Mouse (Mus musculus) Muller cell, postnatal 12 days (primary cell): Measurements from ENCODE around the gene Ms4a15.

Source experiments
- DNase-seq: peaks from one replicate; pipeline ENCODE4 v3.0.0-alpha.2; 2015; ENCODE audit errors: inconsistent ontology term

Gene Ms4a15

DNA sequence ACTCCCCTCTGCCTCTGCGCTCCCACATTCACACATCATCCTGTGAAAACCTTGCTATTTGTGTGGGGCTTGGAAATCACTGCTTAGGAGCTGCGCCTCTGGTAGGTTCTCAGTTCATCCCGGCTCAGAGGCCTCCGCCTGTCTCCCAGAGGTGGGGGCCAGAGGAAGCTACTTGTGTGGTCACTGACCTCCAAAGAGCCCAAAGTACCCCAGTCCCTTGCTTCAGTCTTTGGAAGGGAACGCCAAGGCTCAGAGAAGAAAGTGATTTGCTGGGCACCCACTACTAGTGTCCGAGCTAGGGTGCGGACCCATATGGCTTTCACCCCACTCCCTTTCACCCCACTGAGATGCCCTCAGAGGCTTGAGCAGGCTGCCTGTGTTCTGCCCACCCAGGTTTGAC, at the start of gene Ms4a15:
Gene Ms4a15 (minus strand): TSS at position 101 of the 400 bp plus-strand sequence.
- no peak for DNase-seq

DNA sequence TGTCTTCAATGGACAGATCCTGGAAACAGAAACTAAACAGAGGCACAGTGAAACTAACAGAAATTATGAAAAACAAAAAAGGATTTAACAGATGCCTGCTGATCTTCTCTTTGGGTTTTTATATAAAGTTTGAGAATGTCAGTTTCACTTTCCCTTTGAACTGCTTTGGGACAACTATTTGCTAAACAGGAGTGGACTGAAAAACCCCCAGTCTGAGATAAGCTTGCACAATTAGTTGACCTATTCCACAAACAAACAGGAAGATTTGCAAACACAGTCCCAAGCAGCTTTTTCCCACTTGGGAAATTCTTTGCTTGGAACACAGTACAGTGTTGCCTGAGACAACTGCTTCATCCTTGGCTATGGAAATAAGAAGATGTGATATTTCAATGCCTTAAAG, 44.5 kb upstream of the Ms4a15 start:
- DNase-seq: no peak

DNA sequence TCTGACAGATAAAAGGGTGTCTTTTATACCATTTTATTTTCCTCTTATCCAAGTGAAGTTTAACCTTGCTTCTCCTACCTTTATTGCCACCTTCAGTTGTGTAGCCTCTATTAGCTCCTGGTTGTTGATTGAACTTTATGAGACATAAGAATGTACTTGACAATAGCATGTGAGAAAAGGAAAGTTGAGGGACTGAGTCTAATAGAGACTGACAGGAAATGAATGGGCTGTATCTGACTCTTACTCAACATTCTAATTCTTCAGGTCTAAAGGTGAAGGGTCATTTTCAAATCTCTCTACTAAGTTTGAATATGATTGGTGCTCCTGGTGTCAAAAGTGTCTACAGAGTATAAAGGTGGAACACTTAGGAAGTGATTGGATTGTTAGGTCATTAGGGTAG, 29.3 kb upstream of the Ms4a15 start:
- no peak for DNase-seq

DNA sequence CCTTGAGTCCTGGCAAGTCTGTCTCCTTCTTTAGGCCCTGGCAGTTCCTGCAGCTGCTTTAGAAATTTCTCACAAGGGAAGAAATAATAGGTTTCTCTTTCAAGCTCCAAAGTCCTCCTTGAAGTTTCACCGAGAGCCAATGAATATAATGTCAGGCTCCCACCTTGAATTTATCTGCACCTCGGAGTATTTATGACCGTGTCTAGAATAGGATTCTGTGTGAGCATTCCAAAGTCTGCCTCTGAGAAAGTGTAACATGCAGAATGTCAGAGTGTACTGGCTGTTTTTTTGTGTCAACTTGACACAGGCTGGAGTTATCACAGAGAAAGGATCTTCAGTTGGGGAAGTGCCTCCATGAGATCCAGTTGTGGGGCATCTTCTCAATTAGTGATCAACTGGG, 24.8 kb upstream of the Ms4a15 start, which contains the start of gene Ms4a18:
Gene Ms4a18 (minus strand): TSS at position 141 of the 400 bp plus-strand sequence.
- DNase-seq: no peak

DNA sequence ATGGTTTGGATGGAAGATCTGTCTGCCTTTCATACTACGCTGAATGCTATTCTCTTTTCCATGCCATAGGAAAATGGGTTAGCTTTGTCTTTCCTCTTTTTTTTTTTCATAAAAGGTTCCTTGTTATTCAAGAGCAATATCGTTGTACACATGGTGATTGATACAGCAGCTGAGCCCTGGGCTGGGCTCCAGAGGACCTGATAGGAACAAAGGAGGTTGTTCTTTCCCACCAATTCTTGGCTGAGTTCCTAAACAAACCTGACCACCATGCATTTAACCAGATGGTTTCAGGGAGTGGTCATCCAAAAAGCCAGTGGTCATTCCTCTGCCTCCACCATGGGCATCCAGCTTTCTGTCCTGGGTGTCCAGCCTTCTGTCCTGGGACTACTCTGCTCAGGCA, 24.2 kb upstream of the Ms4a15 start:
- DNase-seq: peak; percentile 14

DNA sequence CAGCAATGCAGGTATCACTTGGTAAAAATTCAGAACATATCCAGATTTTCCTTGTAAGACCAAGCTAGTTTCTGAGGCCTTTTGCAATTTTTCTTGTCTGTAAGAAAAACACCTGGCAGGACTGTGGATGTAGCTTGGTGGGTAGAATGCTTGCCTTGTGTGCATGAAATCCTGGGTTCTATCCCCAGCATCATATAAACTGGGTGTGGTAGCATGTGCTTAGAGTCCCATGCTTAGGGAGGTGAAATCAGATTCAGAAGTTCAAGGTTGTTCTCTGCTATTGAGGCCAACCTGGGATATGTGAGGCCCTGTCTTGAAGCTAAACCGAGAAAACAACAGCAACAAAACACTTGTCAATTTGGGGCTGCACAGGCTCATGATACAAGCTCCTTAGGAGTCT, 22.9 kb upstream of the Ms4a15 start:
- no peak for DNase-seq

DNA sequence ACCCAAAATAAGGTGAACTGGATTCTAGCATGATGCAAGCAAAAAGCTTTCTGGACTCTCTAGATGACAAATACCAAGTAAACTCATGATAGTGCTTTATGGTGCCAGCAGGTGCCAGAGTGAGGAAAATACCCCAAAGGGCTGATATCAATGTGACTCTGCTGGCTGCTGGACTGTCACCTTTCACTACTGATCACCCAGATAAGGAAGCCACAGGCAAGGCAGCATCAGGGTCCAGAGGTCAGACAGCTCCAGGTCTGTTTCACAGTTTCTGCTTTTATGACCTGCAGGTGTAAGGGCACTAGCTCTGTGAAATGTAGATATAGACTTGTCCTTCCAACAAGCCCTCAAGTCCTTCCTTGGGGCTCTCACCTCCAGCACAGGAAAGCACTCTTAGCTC, 22.4 kb upstream of the Ms4a15 start:
- no peak for DNase-seq

DNA sequence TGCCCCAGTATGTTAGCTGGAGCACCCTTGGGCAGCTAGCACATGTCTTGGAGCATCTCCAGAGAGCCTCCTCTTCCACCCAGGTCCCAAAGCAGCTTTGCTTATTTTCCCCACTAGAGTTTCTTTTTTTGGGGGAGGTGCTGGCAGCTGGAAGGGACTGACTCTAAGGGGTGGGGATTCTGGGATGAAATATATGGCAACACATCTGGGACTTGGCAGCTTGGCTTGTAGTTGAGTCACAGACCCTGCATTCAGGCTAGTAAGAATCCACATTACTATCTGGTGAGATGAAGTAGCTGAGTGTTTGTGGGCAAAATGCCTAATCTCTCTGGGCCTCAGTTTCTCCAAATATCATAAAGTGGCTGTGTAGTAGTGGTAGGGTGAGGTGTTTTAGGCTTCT, 1.1 kb downstream of the Ms4a15 start:
- DNase-seq: no peak

DNA sequence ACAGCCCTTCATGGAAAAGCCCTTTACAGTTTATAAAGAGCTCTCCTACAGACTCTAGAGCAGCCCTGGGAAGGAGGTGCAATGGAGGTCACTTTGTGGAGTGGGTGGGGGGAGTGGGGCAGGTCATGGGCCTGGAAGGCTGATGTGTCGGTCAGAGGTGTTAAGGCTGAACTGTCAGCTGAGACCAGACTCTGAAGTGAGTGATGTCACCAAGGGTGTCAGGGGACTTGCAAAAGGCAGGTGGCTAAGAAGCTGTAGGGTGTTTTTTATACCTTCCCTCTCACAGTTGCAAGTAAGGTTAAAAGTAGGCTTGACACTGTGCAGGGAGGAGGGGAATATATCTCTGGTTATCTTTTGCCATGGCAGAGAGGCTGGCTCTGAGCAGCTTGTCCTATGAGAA, 2.3 kb downstream of the Ms4a15 start:
- no peak for DNase-seq

DNA sequence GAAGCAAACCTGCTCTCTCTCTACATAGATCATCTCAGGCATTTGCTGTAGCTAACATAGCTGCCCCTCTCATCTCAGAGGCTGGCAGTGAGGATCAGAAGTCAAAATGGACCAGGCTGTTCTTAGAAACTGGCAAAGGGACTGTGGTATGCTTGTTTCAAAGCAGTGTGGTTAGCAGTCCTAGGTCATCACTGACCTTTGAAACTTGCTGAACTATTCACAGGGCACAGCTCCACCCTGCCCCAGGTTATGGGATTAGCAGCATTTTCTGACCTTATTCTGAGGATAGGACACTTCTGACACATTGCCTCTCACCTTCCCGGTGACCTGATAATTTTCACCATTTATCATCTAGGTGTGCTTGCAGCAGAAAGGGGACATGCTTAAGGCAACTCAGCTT, 4.5 kb downstream of the Ms4a15 start:
- no peak for DNase-seq

DNA sequence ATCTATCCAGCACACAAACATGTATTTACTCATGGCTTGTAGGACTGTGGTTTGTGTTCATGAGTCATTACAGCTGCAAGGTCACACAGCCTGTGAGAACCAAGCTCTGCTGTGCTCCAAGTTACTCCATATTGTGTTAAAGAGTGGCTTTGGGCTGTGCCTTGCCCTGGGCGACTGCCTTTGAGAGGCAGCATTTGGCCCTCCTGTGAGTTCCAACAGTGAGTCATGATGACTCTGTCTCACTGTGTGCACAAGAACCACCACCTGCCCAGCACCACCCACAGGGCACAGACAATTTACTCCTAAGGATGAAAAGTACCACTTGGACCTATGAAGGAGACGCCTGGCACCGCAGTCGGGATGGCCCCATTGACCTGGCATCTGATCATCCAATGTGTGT, 7.2 kb downstream of the Ms4a15 start:
- peak; percentile 37 for DNase-seq

DNA sequence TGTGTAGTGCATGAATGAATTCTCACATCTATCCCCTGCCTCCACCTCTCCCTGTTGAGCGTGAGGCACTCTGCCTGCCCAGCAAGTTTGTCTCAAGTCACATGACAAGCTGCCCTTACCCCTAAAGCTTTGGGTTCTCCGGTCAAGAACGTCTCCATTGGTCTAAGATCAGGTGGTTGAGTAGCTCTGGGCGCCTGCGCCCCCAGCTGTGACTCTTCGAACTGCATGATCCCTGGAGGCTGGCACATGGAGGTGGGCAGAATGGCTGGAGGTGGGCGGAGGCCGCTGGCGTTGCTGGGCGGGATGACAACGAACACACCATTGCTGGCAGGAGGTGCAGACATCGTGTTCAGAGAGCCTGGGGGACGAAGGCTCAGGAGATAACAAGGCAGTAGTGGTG, 8.5 kb downstream of the Ms4a15 start:
- DNase-seq: no peak

DNA sequence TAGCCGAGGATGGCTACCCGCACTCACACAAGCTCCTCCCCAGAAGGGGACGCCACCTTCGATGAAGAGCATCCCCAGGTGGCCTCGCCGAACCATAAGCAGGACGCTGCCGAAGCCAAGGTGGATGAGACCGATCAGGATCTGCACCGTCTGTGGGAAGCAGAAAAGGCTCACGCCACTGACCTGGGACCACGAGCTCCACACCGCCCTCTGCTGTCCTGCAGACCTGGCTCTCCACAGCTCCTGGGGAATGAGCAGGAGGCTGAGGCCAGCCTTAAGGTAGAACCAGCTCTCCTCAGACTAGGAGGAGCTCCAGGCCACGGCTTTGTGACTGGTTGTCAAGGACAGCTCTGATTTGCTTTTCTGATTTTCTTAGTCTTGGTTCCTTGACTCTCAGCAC, 9.9 kb downstream of the Ms4a15 start:
- no peak for DNase-seq

DNA sequence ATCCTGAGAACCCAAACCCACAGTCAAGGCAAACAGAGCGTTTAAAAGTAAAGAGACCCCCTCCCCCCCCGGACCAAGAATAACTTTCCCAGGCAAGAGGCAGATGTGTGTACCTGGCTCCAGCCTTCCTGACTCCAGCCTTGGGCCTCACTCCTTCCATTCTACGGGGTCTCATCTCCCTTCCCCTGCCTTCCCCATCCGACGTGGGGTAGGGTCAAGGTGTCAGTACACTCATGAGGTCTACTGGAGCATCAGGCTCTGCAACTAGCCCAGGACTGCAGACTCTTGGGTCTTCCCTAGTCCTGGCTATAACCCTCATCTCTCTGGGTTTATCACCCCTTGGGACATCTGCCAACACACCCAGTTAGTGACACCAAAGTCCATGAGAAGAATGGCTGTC, 12.8 kb downstream of the Ms4a15 start:
- no peak for DNase-seq

DNA sequence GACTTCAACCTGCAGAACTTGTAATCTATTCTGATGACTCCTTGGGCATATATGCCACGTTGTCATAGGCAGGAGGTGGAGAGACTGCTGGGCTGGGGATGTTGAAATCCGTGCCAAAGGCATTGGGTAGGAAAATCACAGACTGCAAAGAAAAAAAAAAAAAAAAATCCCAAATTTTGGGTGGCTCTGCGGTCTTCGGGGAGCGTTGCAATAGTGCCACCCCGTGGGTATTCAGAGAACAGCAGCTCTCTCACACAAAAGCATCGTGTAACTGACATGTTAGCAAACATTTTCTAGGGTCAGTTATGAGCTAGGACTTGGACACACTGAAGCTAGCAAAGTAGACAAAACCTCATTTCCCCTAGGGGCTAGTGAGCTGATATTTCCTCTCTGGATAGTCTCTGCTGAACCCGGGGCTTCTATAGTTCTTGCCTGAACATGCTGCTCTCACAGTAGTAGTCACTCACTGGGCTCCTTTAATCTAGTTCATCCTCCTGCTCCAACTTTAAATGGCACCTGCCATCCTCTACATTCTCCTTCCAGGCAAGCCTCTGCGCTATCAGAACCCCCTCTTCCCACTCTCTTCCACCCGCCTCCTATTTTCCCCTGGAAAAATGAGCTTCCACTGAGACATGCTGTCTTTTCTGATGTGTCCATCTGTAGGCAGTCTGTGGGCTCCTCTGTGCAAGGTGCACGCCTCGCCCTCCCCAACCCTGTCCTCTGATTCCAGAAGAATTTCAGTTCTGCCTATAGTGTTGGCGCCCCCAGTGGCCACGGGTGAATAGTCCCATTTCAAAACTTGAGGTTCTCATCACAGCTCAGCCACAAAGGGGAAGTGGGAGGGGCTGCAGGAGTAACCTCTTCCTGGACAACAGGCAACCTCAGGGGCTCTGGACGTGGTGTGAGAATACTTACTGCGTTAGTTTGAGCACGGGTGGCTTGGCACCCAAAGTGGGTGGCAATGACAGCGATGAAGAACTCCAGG, 13.6 kb downstream of the Ms4a15 start:
- peak; percentile 77 for DNase-seq

DNA sequence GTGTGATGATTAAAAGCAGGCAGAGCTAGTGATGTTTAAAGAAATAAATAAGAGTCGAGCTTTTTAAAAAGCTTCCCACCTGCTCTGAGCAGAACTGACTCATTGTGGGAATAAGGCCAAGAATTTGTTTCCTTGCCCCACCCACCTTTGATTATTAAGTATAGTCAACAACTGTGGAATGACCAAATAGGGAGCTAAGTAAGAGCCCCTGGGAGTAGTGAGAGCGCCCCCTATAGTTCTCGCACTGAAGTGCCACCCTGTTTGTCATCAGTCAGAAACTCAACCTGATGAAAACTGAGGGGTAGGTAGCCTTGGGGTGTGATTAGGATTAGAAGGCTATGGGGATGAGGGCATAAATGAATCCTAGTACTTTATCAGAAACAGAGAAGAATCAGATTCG, 16.7 kb downstream of the Ms4a15 start:
- no peak for DNase-seq

DNA sequence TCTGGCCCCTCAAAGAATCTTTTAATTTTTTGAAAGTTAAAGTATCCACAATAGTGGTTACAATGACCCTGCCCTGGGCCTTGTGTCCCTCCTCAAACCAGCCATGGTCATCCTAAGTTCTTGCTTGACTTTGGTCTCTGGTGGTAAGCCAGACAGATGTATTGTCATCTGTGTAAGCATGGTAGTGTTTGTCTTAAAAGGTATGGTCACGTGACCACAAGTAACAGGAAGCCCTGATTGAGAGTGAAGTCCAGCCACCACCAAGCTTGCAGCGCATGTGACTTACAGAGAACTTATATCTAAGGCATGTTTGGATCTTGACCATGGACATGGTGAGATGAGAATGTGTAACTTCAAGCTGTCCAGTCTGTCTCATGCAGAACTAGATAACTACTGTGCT, 17.9 kb downstream of the Ms4a15 start:
- DNase-seq: no peak

DNA sequence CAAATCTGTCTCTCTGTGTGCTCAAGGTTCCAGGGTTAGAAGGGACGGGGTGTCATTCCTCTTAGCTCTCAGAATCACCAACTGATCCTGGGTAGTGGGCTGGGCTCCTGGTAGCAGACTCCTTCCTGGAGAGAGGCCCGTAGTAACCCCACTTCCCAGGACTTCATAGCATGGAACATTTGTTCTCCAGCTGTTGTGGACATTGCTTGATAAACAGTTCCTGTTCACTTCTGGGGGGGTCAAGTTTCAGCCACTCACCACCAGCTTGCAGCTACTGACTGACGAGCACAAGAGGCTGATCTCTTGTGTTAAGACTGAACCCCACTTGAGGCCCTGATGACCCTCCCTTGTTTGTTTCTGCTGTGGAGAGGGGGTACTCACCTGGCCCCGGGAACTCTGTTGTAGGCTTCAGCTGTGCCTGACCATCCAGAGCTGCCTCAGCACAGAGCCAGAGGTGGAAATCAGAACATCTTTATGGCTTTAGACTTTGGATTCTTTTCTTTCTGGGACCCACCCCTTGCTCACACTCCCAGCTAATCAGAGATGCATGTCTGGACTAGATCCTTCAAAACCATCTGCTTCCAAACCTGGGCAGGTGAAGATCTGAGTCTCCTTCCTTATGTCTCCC, 18.7 kb downstream of the Ms4a15 start, which contains the start of gene Ms4a10:
Gene Ms4a10 (minus strand): TSS at position 433 of the 628 bp plus-strand sequence.
- no peak for DNase-seq

DNA sequence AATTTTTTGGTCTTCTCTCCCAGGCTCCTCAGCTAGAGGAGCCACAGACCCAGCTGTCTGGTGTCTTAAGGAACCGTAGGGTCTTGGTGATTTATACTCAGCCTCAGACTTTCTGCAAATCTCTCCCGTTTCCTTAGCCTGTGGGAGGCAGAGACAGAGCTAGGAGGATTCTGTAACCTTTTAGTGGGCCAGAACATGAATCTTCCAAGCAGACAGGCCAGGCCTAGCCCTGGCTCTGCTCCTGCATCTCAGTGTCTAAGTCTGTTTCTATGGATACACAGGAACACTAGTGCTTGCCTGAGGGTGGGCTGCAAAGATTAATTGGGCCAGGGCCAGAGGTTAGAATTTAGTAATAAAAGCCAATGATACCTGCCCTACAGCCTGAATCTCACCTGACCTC, 19.9 kb downstream of the Ms4a15 start:
- no peak for DNase-seq

DNA sequence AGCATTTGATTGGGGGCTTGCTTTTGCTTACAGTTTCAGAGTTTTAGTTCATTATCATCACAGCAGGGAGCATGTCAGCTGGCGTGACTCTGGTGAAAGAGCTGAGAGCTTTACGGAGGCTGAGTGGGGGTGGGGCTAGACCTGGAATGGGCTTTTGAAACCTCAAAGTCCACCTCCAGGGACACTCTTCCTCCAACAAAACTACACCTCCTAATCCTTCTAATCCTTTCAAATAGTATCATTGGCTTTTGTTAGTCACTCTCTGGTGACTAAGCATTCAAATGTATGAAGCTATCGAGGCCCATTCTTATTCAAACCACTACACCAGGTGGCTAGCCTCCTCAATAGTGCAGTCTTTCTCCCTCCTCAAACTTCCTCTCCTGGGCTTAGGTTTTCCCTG, 20.4 kb downstream of the Ms4a15 start:
- DNase-seq: no peak

DNA sequence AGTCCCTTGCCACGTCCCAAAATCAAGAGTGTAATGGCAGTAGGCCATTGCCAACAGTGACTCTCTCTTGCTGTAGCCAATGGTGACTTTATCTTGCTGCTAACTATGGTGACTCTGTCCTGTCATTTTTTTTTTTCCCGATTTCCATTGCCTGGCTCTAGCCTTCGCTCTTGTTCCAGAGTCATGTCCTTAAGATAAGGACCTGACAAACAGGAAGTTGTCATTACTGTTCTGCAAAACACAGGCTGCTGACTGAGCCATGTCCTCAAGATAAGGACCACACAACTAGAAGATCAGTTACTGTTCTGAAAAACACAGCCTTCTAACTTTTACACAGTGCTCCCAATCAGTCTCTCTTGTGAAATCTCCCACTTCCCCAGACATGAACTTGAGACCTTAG, 22.6 kb downstream of the Ms4a15 start:
- no peak for DNase-seq

DNA sequence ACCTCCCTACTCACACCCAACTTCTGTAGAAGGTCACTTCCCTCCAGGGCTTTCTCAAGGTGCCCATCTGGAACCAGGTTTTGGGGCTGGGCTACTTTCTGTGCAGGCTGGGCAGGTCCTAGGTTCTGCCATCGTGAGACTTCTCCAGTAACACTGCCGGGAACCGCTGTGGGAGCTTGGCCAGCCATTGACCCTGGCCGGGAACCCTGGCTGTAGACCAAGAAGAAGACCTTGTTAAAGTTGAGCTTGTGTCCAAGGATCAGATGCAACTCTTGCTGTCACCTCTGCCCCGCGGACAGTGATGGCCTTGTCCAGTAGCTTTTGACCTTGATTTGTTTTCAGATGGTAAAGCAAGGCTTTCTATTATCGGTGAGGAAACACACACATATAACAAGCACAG, 24.5 kb downstream of the Ms4a15 start:
- DNase-seq: no peak

DNA sequence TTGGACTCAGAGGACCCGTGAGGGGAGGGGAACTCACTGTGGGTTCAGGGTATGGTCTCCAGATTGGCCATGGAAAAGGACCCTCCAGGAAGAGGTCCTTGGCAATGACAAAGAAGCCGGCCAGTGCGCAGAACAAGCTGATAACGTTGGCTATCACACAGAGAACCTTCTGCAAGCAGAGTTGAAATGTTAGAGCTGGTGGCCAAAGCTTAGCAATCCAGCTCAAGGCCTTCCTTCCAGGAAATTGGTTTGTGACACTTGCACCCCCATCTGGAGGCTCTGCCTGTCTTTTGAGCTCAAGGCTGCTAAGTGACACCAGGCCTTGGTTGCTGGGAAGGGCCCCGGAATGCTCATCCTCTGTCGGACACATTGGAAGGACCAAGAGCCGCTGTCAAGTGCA, 27.3 kb downstream of the Ms4a15 start:
- no peak for DNase-seq
